ENCODE assay signal across 10 mouse cellular contexts in genomic region chr16:17486505-17486904, GRCm38 (mm10). TPM values are rescaled to one million over a fixed set of nuclear protein-coding genes. Genes with fewer than 3 reads are reported as not detected.
A peak's percentile ranks its signal among the peaks of the same experiment; 100 is the strongest.
DNase-seq lines count a peak whose midpoint lies in the region; ATAC-seq lines count a peak whose summit lies in the region.
"Had no signal": no experiment of that assay in that cellular context is flagged by ENCODE, and none has a peak within 500 bp of the region (broad histone marks: within the 10 kb centered on the region; RNA-seq: fewer than 3 reads in every experiment).

No protein-coding gene starts in this region.

- peak; percentile 62 for DNase-seq in gastrocnemius, postnatal 10 days
- no peak for DNase-seq in gastrocnemius, postnatal 25 days
- DNase-seq in urinary bladder, postnatal 14 days (ENCODE audit: low spot score), result peak; percentile 36
- DNase-seq in urinary bladder, postnatal 25 days (ENCODE audit: low spot score), result no peak
- peak; percentile 57 for DNase-seq in kidney, postnatal 14 days
- DNase-seq in thymus, postnatal 4 days, result peak; percentile 60
- no peak for DNase-seq in urinary bladder, adult 18-20 months (ENCODE audit: low spot score in 2 of 2)

- no peak for ATAC-seq in inflammation-experienced regulatory T-cells, adult 6 months

RNA-seq across cellular contexts. Expression of gene Aifm3, which starts 2.9 kb away (rescaled TPM):
- under 1 TPM; 0.27 to 0.28 TPM for total RNA-seq in gastrocnemius, postnatal 10 days (2021)
- under 1 TPM; 0.18 to 0.35 TPM for total RNA-seq in gastrocnemius, postnatal 25 days (2021)
- not detected for polyA plus RNA-seq in inflammation-experienced regulatory T-cells, adult 6 months (2017; shearing (Covaris generic))
- total RNA-seq: megakaryocyte progenitor cell, adult 5-6 weeks had no signal
- polyA plus RNA-seq: erythroblast, embryonic 14.5 days had no signal

RNA-seq across cellular contexts. Expression of gene Lztr1, which starts 22.0 kb away (rescaled TPM):
- 10 to 100 TPM; 27.1 to 39.5 TPM for total RNA-seq in gastrocnemius, postnatal 10 days (2021)
- total RNA-seq in gastrocnemius, postnatal 25 days (2021), result 10 to 100 TPM; 19.2 to 23.6 TPM
- 10 to 100 TPM; 41.0 to 66.9 (median 51.0) TPM for polyA plus RNA-seq in inflammation-experienced regulatory T-cells, adult 6 months (2017; shearing (Covaris generic))

RNA-seq across cellular contexts. Expression of gene Crkl, which starts 34.7 kb away (rescaled TPM):
- total RNA-seq in gastrocnemius, postnatal 10 days (2021), result 10 to 100 TPM; 24.4 to 26.7 TPM
- 10 to 100 TPM; 19.2 to 21.6 TPM for total RNA-seq in gastrocnemius, postnatal 25 days (2021)
- polyA plus RNA-seq in inflammation-experienced regulatory T-cells, adult 6 months (2017; shearing (Covaris generic)), result 10 to 100 TPM; 18.5 to 26.2 (median 19.8) TPM

RNA-seq across cellular contexts. Expression of gene Thap7, which starts 44.4 kb away (rescaled TPM):
- 10 to 100 TPM; 14.7 to 15.0 TPM for total RNA-seq in gastrocnemius, postnatal 10 days (2021)
- 10 to 100 TPM; 12.8 to 14.5 TPM for total RNA-seq in gastrocnemius, postnatal 25 days (2021)
- 10 to 100 TPM; 58.2 to 74.8 (median 67.4) TPM for polyA plus RNA-seq in inflammation-experienced regulatory T-cells, adult 6 months (2017; shearing (Covaris generic))

Comparison
In these comparisons a context has a peak if more than half of its experiments do, and no peak if none do; other contexts are left out.
1. DNase-seq: peak in gastrocnemius, postnatal 10 days (single experiment), urinary bladder, postnatal 14 days (single experiment), kidney, postnatal 14 days (single experiment) and thymus, postnatal 4 days (single experiment); none in gastrocnemius, postnatal 25 days (single experiment), urinary bladder, postnatal 25 days (single experiment) and urinary bladder, adult 18-20 months (0 of 2).